Mouse (Mus musculus): ENCODE data around the gene Fgd5. TPM values are rescaled to one million over a fixed set of nuclear protein-coding genes. Genes with fewer than 3 reads are reported as not detected.

Gene Fgd5
- polyA plus RNA-seq, 1 experiment, result 16.9 TPM

- no peak for DNase-seq (ENCODE audit: low read depth)
- TF ChIP-seq POLR2A (IDR thresholded peaks at IDR 0.05; ENCODE audit: borderline replicate concordance, extremely low read depth, insufficient read depth, insufficient read length, poor library complexity, severe bottlenecking) (no peak), CTCF (IDR thresholded peaks at IDR 0.05; ENCODE audit: borderline replicate concordance, extremely low read depth, insufficient read depth, insufficient read length) (no peak)
Measured at GRCm38 (mm10) chr6:92100679-92101360, 122.1 kb downstream of the Fgd5 start.

DNA sequence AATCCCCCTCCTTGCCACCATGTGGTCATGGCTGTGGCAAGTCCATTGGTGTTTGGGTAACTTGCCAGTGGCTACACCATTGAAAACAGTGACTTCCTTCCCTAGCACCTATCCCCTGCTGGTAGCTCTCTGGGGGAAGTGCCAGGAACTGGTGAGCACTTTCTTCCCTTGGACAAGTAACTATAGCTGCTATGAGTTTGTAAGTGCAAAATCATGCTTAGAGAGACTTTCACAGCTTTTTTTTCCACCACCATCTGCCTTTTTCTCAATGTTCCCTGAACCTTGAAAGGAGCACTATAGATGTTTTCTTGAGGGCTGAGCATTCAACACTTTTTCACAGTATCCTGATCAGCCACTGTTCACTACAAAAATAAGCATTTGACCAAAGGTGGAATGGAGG, 145.9 kb downstream of the Fgd5 start:
- no peak for TF ChIP-seq CTCF (IDR thresholded peaks at IDR 0.05; ENCODE audit: borderline replicate concordance, extremely low read depth, insufficient read depth, insufficient read length)
- TF ChIP-seq POLR2A (IDR thresholded peaks at IDR 0.05; ENCODE audit: borderline replicate concordance, extremely low read depth, insufficient read depth, insufficient read length, poor library complexity, severe bottlenecking), result no peak

More for the DNA sequence above, 145.9 kb downstream of the Fgd5 start:
- peak; percentile 17 for DNase-seq (ENCODE audit: low read depth)

Other genes with a start within 250 kb of the Fgd5 start
- gene Grip2, start 151.6 kb upstream of the Fgd5 start, polyA plus RNA-seq (2012; rRNA removed), result 18.6 and 21.0 TPM in 2 replicates
- 17.9 and 20.5 TPM in 2 replicates for gene Ccdc174, start 100.8 kb upstream of the Fgd5 start, polyA plus RNA-seq (2012; rRNA removed)
- gene 4930590J08Rik, start 76.1 kb upstream of the Fgd5 start, polyA plus RNA-seq (2012; rRNA removed), result 2.9 and 4.4 TPM in 2 replicates
- 38.3 and 44.6 TPM in 2 replicates for gene Nr2c2, start 112.5 kb downstream of the Fgd5 start, polyA plus RNA-seq (2012; rRNA removed)
- gene Mrps25, start 205.2 kb downstream of the Fgd5 start, polyA plus RNA-seq (2012; rRNA removed), result 32.1 and 34.9 TPM in 2 replicates
- 19.5 and 25.5 TPM in 2 replicates for gene Rbsn, start 236.0 kb downstream of the Fgd5 start, polyA plus RNA-seq (2012; rRNA removed)

Data from brain, embryonic 14.5 days (tissue).